Mouse (Mus musculus) cerebellum, postnatal 14 days (tissue): ENCODE data around the gene Nhlh1.

ENCODE experiments used
- DNase-seq, 2 experiments: peaks; one replicate each; pipeline ENCODE4 v3.0.0; 2021; ENCODE audit warnings: mixed read lengths in 2 of 2

The Nhlh1 gene

GRCm38 (mm10) chr1:172052766-172053279, 4.5 kb downstream of the Nhlh1 start:
- no peak for DNase-seq

GRCm38 (mm10) chr1:172049131-172049782, 8.1 kb downstream of the Nhlh1 start:
- DNase-seq = no peak

- DNase-seq = no peak
These were observed 9.1 kb downstream of the Nhlh1 start for GRCm38 (mm10) chr1:172048241-172048734.

- DNase-seq = peak; percentile 85 to 88
These were observed 10.4 kb downstream of the Nhlh1 start for GRCm38 (mm10) chr1:172046938-172047337.

- DNase-seq = no peak
These were observed 11.0 kb downstream of the Nhlh1 start for GRCm38 (mm10) chr1:172046410-172046809.

GRCm38 (mm10) chr1:172029914-172030313, 27.5 kb downstream of the Nhlh1 start:
- DNase-seq = no peak

GRCm38 (mm10) chr1:172028394-172029275, 28.7 kb downstream of the Nhlh1 start, which contains the start of gene Vangl2:
Gene Vangl2, minus strand, starts transcription at chr1:172028444.
- DNase-seq = no peak

- no peak for DNase-seq
These were observed 29.6 kb downstream of the Nhlh1 start for GRCm38 (mm10) chr1:172027809-172028102.

GRCm38 (mm10) chr1:172027010-172027808, 30.2 kb downstream of the Nhlh1 start:
- peak; percentile 98 to 99 for DNase-seq

GRCm38 (mm10) chr1:172026201-172026901, 31.0 kb downstream of the Nhlh1 start:
- peak; percentile 62 to 66 for DNase-seq

GRCm38 (mm10) chr1:172025201-172025904, 32.0 kb downstream of the Nhlh1 start:
- peak in 1 of 2 experiments; percentile 45 for DNase-seq

- DNase-seq = no peak
These were observed 33.1 kb downstream of the Nhlh1 start for GRCm38 (mm10) chr1:172024140-172024895.

- no peak for DNase-seq
These were observed 37.4 kb downstream of the Nhlh1 start for GRCm38 (mm10) chr1:172019863-172020521.

GRCm38 (mm10) chr1:172019339-172019738, 38.0 kb downstream of the Nhlh1 start:
- DNase-seq = no peak

GRCm38 (mm10) chr1:172018336-172019311, 38.7 kb downstream of the Nhlh1 start:
- DNase-seq = no peak

GRCm38 (mm10) chr1:172017517-172018070, 39.8 kb downstream of the Nhlh1 start:
- DNase-seq = no peak

GRCm38 (mm10) chr1:172016660-172017516, 40.5 kb downstream of the Nhlh1 start:
- no peak for DNase-seq

GRCm38 (mm10) chr1:172016031-172016430, 41.3 kb downstream of the Nhlh1 start:
- DNase-seq = no peak
